In the genomic region with DNA sequence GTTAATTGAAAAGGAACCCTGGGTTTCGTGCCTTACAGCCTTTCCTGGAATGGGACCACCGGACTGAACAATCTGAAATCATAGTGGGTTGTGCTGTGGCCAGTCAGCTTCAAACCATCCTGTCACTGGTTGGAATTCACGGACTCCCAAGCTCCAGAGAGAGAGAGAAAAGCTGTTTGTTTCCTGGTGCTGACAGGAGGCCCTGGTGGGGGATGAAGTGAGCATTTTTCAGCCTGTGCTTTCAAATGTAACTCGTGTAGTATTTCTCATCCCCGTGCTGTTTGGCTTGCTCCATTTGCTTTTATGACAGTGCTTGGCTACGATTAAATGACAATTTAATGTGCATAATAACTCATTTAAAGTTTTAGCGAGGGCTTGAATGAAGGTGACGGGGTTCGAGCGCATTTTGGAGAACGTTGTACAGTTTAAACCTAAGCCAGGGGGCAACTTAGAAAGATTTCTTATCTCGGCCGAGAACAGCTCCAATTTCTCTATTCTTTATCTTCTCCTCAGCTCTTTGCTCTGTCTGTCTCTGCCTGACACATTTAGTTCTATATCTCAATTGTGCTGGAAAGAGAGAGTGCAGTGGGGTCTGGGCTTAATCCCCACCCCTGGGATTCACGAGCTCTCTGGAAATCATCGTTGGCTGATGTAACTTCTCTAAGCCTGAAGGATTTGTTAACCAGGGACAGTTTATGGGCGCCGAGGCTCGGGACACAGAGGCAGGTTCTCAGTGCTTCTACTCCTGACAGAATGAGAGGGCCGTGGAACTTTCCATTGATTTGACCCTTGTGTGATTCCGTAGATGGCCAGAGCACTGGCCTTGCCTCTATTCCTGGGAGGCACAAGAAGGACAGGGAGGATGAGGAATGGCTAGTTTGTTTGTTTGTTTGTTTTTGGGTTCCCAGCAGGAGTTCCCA, we compare ENCODE assay signal across 9 mouse cellular contexts.
DNase-seq lines count a peak whose midpoint lies in the region; ATAC-seq lines count a peak whose summit lies in the region.
"Had no signal": no experiment of that assay in that cellular context is flagged by ENCODE, and none has a peak within 500 bp of the region (broad histone marks: within the 10 kb centered on the region; RNA-seq: fewer than 3 reads in every experiment).

No protein-coding gene starts in this region.

- WGBS in kidney, embryonic 16.5 days: 16% methylated on average over 20 of the region's 20 CpGs
- WGBS in heart, embryonic 10.5 days: 27% methylated on average over 20 of the region's 20 CpGs
- WGBS in midbrain, embryonic 14.5 days: 39% methylated on average over 20 of the region's 20 CpGs

- no peaks in the 10 kb centered on the region for H3K27me3 ChIP-seq in kidney, embryonic 16.5 days (ENCODE audit: insufficient read depth, low read length)
- H3K27me3 ChIP-seq in heart, embryonic 10.5 days (ENCODE audit: insufficient read depth, poor library complexity, severe bottlenecking): no peaks in the 10 kb centered on the region
- H3K27me3 ChIP-seq in midbrain, embryonic 14.5 days (ENCODE audit: control insufficient read depth, insufficient read depth, low read length): no peaks in the 10 kb centered on the region

- H3K4me2 ChIP-seq in kidney, embryonic 16.5 days (replicated peaks; ENCODE audit: low read depth, low read length): peak overlapping the region; percentile 31
- H3K4me2 ChIP-seq in midbrain, embryonic 14.5 days (ENCODE audit: low read length): no peak overlapping the region

- H3K9ac ChIP-seq in kidney, embryonic 16.5 days (replicated peaks; ENCODE audit: low read length): peak overlapping the region; percentile 36; the same call in 1 of the 2 replicates
- H3K9ac ChIP-seq in midbrain, embryonic 14.5 days (replicated peaks; ENCODE audit: low read length): no peak overlapping the region

- H3K27ac ChIP-seq in kidney, embryonic 16.5 days (ENCODE audit: low read length): peak overlapping the region; percentile 21
- H3K27ac ChIP-seq in heart, embryonic 10.5 days: peak overlapping the region; percentile 83
- H3K27ac ChIP-seq in midbrain, embryonic 14.5 days (replicated peaks; ENCODE audit: low read depth, low read length): no peak overlapping the region

- H3K36me3 ChIP-seq in kidney, embryonic 16.5 days (ENCODE audit: insufficient read depth, low read length): no peaks in the 10 kb centered on the region
- no peaks in the 10 kb centered on the region for H3K36me3 ChIP-seq in heart, embryonic 10.5 days
- no peaks in the 10 kb centered on the region for H3K36me3 ChIP-seq in midbrain, embryonic 14.5 days (ENCODE audit: control insufficient read depth, insufficient read depth, low read length)
- H3K36me3 ChIP-seq: G1E had no signal

- peaks cover 26% of the 10 kb centered on the region for H3K4me1 ChIP-seq in kidney, embryonic 16.5 days (ENCODE audit: insufficient read depth, low read length)
- H3K4me1 ChIP-seq in heart, embryonic 10.5 days: peaks cover 21% of the 10 kb centered on the region
- peaks cover 13% of the 10 kb centered on the region for H3K4me1 ChIP-seq in midbrain, embryonic 14.5 days (ENCODE audit: control insufficient read depth, insufficient read depth, low read length)

- no peak for DNase-seq in kidney, adult 11 months
- DNase-seq in embryo, embryonic 9.5 days (ENCODE audit: extremely low spot score): peak; percentile 16
- DNase-seq in heart, embryonic 10.5 days (ENCODE audit: low spot score): peak; percentile 89
- peak; percentile 35 for DNase-seq in midbrain, embryonic 14.5 days
- no peak for DNase-seq in right cerebral cortex, postnatal 36 days (ENCODE audit: low spot score in 2 of 2)
- DNase-seq in ovary, postnatal 14 days (ENCODE audit: low spot score): no peak
- DNase-seq in spleen, adult 12 weeks (ENCODE audit: low spot score): no peak

- no peaks in the 10 kb centered on the region for H3K9me3 ChIP-seq in kidney, embryonic 16.5 days (ENCODE audit: low read length)
- H3K9me3 ChIP-seq in heart, embryonic 10.5 days: no peaks in the 10 kb centered on the region
- no peaks in the 10 kb centered on the region for H3K9me3 ChIP-seq in midbrain, embryonic 14.5 days (ENCODE audit: control insufficient read depth, low read length)

- peak; percentile 74 for ATAC-seq in kidney, embryonic 16.5 days (ENCODE audit: low FRiP score, low TSS enrichment)
- ATAC-seq in midbrain, embryonic 14.5 days (ENCODE audit: low FRiP score, low TSS enrichment): no peak

- H3K4me3 ChIP-seq in kidney, embryonic 16.5 days (ENCODE audit: low read length): peak overlapping the region; percentile 21; the same call in 1 of the 2 replicates
- H3K4me3 ChIP-seq in heart, embryonic 10.5 days: peak overlapping the region; percentile 22
- H3K4me3 ChIP-seq in midbrain, embryonic 14.5 days (replicated peaks; ENCODE audit: low read depth, low read length): no peak overlapping the region

Comparison
In these comparisons a context has a peak if more than half of its experiments do, and no peak if none do; other contexts are left out.
1. DNase-seq: peak in embryo, embryonic 9.5 days (single experiment), heart, embryonic 10.5 days (single experiment) and midbrain, embryonic 14.5 days (single experiment); none in kidney, adult 11 months (single experiment), right cerebral cortex, postnatal 36 days (0 of 2), ovary, postnatal 14 days (single experiment) and spleen, adult 12 weeks (single experiment).